Mouse (Mus musculus): ENCODE data around the gene Acvr1b. TPM values are rescaled to one million over a fixed set of nuclear protein-coding genes. Genes with fewer than 3 reads are reported as not detected.
A peak's percentile ranks its signal among the peaks of the same experiment; 100 is the strongest.

Acvr1b gene
- polyA plus RNA-seq, 1 experiment = 54.5 TPM

DNA sequence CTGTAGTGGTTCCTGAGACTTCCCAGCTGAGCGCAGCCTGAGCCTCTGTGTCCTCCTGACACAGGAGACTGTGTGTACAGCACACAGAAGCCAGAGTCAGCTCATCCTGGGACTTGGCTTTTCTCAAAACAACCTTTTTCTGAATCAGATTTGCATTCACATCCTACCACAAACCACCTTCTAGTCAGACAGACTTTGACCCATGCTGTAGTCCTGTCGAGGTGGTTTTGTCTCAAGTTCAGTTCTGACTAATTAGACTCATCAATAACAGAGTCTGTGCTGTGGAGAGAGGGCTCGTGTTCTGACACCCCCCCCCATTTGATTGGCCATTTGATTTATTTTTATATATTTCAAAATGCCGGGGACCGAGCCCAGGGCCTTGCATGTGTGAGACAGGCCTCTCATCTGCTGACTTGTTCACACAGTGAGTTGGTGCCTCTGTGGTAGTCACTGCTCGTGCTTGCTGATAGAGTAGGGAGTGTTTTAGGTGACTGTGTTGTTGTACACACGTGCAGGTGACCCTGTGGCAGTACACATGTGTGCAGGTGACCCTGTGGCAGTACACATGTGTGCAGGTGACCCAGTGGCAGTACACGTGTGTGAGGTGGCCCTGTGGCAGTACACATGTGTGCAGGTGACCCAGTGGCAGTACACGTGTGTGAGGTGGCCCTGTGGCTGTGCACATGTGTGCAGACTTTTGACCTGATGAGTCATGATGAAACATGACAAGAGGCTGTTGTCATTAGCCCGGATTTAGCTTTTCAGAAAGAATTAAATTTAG is 16.3 kb downstream of the Acvr1b start:
- TF ChIP-seq CTCF (IDR thresholded peaks at IDR 0.05; ENCODE audit: borderline replicate concordance, insufficient read depth, low read depth, low read length) (no peak), POLR2A (IDR thresholded peaks at IDR 0.05; ENCODE audit: borderline replicate concordance, insufficient read depth, low read length) (no peak)
- H3K4me3 ChIP-seq (replicated peaks; ENCODE audit: insufficient read depth, low read depth, low read length) = no peak overlapping the region
- 78% methylated on average over 10 of the region's 10 CpGs for WGBS

DNA sequence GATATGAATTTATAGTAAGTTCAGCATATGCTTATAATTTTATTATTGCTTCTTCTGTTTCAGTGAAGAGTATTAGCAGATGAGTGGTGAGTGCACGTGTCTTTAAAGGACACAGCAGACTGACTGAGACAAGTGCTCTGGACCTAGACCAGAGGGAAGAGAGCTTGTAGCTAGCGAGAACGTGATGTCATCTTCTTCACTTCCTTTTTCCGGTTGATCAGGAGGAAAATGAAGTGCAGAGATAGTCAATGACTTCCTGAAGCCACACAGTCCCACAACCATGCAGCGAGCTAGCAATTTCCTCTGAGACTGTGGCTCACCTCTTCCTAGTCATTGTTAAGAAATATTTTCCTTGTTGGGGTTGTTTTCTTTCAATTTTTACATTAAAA is 16.9 kb downstream of the Acvr1b start:
- WGBS = 51% methylated on average over 5 of the region's 5 CpGs
- TF ChIP-seq CTCF (IDR thresholded peaks at IDR 0.05; ENCODE audit: borderline replicate concordance, insufficient read depth, low read depth, low read length) = no peak
- TF ChIP-seq POLR2A (IDR thresholded peaks at IDR 0.05; ENCODE audit: borderline replicate concordance, insufficient read depth, low read length) = no peak

More for the DNA sequence above, 16.3 kb downstream of the Acvr1b start:
- no peak for DNase-seq
- Histone ChIP-seq H3K27me3 (ENCODE audit: control insufficient read depth, insufficient read depth, low read length) (no peaks in the 10 kb centered on the region), H3K4me1 (ENCODE audit: control insufficient read depth, insufficient read depth, low read length) (peaks cover 32% of the 10 kb centered on the region), H3K27ac (ENCODE audit: insufficient read depth, low read length) (no peak overlapping the region)

DNA sequence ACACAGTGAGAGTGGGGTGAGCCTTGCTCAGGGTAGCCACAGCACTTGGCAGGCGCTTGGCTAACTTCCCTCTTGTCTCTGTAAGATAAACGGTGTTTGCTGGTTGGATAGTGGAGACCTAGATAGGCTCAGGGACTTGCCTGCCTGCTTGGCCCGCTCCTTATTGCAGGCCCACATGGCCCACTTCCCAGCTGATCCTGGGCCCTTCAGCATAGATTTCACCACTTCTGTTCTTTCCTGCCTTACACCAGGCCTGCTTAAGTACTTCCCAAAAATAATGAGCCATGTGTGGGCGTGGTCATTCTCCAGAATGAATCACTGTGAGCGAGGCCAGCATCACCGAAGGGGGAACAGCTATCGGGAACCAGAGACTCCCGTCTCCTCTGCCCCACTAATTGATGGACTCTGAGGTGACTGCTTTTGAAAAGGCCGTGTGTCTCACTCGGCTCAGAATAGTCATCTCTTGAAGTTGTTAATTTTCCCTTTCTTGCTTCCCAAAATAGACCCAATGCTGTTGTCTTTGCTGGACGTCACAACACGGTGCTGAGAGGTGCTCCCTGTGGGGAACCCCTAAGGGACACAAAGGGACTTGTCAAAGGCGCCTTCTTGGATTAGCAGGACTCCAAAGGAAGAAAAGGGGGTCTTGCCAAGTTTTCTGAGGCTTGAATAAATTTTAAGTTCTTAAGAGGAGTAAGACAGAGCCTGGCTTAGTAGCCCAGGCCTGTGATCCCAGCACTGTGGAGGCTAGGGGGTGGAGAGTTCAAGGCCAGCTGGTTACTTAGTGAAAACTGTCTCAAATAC is 17.8 kb downstream of the Acvr1b start:
- Histone ChIP-seq H3K4me1 (ENCODE audit: control insufficient read depth, insufficient read depth, low read length) (peaks cover 32% of the 10 kb centered on the region), H3K4me3 (replicated peaks; ENCODE audit: insufficient read depth, low read depth, low read length) (no peak overlapping the region), H3K27me3 (ENCODE audit: control insufficient read depth, insufficient read depth, low read length) (no peaks in the 10 kb centered on the region), H3K27ac (ENCODE audit: insufficient read depth, low read length) (peak overlapping the region; percentile 40; the same call in 1 of the 2 replicates)
- no peak for DNase-seq
- TF ChIP-seq CTCF (IDR thresholded peaks at IDR 0.05; ENCODE audit: borderline replicate concordance, insufficient read depth, low read depth, low read length) = no peak
- no peak for TF ChIP-seq POLR2A (IDR thresholded peaks at IDR 0.05; ENCODE audit: borderline replicate concordance, insufficient read depth, low read length)
- 32% methylated on average over 13 of the region's 13 CpGs for WGBS

More for the DNA sequence above, 16.9 kb downstream of the Acvr1b start:
- H3K27me3 ChIP-seq (ENCODE audit: control insufficient read depth, insufficient read depth, low read length) = no peaks in the 10 kb centered on the region
- peaks cover 32% of the 10 kb centered on the region for H3K4me1 ChIP-seq (ENCODE audit: control insufficient read depth, insufficient read depth, low read length)
- DNase-seq = no peak
- H3K4me3 ChIP-seq (replicated peaks; ENCODE audit: insufficient read depth, low read depth, low read length) = no peak overlapping the region
- no peak overlapping the region for H3K27ac ChIP-seq (ENCODE audit: insufficient read depth, low read length)

DNA sequence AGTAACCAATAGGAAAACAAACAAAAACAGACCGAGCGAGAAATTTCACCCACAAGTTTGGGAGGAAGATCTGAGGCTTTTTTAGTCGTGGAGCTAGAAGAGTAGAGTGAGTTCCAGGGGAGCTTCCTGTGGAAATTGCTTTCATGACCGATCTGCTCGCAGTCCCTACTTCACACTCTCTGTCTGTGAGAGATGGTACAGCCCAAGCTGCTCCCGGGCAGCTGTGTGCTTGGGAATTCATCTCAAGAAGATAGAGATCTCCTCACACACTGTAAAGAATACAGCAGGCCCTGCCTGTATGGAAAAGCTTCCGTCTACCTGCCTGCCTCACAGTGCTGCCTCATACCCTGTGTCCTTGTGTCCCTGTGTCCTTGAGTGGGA is 18.4 kb downstream of the Acvr1b start:
- no peak overlapping the region for H3K4me3 ChIP-seq (replicated peaks; ENCODE audit: insufficient read depth, low read depth, low read length)
- peaks cover 29% of the 10 kb centered on the region for H3K4me1 ChIP-seq (ENCODE audit: control insufficient read depth, insufficient read depth, low read length)
- TF ChIP-seq CTCF (IDR thresholded peaks at IDR 0.05; ENCODE audit: borderline replicate concordance, insufficient read depth, low read depth, low read length) = no peak
- TF ChIP-seq POLR2A (IDR thresholded peaks at IDR 0.05; ENCODE audit: borderline replicate concordance, insufficient read depth, low read length) = no peak
- H3K27me3 ChIP-seq (ENCODE audit: control insufficient read depth, insufficient read depth, low read length) = no peaks in the 10 kb centered on the region
- WGBS = 52% methylated on average over 7 of the region's 7 CpGs
- DNase-seq = no peak
- no peak overlapping the region for H3K27ac ChIP-seq (ENCODE audit: insufficient read depth, low read length)

DNA sequence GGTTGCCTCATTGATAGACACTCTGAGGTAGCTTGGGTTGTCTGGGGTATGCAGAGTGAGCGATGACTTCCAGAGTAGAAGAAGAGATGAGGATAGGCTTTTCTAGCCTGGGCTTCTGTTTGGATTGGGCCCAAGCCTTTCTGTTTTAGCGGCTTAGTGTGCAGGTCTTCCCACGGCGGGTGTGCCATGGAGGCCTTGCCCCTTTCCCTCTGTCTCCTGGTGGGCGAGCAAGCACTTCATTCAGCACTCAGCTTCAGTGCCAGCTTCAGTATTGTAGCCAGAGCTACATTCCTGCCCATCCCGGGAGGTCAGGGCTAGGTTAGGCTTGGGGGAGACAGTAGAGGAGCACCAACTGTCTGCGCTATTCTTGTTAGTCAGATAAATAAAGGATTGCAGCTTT is 18.8 kb downstream of the Acvr1b start:
- 52% methylated on average over 7 of the region's 7 CpGs for WGBS
- Histone ChIP-seq H3K4me3 (replicated peaks; ENCODE audit: insufficient read depth, low read depth, low read length) (no peak overlapping the region), H3K27ac (ENCODE audit: insufficient read depth, low read length) (no peak overlapping the region), H3K4me1 (ENCODE audit: control insufficient read depth, insufficient read depth, low read length) (peaks cover 27% of the 10 kb centered on the region), H3K27me3 (ENCODE audit: control insufficient read depth, insufficient read depth, low read length) (no peaks in the 10 kb centered on the region)
- TF ChIP-seq POLR2A (IDR thresholded peaks at IDR 0.05; ENCODE audit: borderline replicate concordance, insufficient read depth, low read length) (no peak), CTCF (IDR thresholded peaks at IDR 0.05; ENCODE audit: borderline replicate concordance, insufficient read depth, low read depth, low read length) (no peak)
- no peak for DNase-seq

DNA sequence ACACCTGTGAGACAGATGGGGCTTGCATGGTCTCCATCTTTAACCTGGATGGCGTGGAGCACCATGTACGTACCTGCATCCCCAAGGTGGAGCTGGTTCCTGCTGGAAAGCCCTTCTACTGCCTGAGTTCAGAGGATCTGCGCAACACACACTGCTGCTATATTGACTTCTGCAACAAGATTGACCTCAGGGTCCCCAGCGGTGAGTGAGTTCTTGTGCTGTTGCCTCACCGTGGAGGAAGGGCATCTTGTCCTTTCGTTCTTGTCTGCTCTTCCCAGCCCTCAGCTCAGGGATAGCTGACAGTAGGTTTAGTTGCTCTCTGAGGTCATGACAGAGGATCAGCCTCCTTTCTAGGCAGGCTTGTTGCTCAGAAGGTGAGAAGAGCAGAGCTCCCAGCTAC is 20.1 kb downstream of the Acvr1b start:
- H3K27me3 ChIP-seq (ENCODE audit: control insufficient read depth, insufficient read depth, low read length) = no peaks in the 10 kb centered on the region
- DNase-seq = no peak
- H3K27ac ChIP-seq (ENCODE audit: insufficient read depth, low read length) = no peak overlapping the region
- H3K4me1 ChIP-seq (ENCODE audit: control insufficient read depth, insufficient read depth, low read length) = peaks cover 27% of the 10 kb centered on the region
- 90% methylated on average over 6 of the region's 6 CpGs for WGBS
- H3K4me3 ChIP-seq (replicated peaks; ENCODE audit: insufficient read depth, low read depth, low read length) = no peak overlapping the region
- TF ChIP-seq CTCF (IDR thresholded peaks at IDR 0.05; ENCODE audit: borderline replicate concordance, insufficient read depth, low read depth, low read length) (no peak), POLR2A (IDR thresholded peaks at IDR 0.05; ENCODE audit: borderline replicate concordance, insufficient read depth, low read length) (no peak)

DNA sequence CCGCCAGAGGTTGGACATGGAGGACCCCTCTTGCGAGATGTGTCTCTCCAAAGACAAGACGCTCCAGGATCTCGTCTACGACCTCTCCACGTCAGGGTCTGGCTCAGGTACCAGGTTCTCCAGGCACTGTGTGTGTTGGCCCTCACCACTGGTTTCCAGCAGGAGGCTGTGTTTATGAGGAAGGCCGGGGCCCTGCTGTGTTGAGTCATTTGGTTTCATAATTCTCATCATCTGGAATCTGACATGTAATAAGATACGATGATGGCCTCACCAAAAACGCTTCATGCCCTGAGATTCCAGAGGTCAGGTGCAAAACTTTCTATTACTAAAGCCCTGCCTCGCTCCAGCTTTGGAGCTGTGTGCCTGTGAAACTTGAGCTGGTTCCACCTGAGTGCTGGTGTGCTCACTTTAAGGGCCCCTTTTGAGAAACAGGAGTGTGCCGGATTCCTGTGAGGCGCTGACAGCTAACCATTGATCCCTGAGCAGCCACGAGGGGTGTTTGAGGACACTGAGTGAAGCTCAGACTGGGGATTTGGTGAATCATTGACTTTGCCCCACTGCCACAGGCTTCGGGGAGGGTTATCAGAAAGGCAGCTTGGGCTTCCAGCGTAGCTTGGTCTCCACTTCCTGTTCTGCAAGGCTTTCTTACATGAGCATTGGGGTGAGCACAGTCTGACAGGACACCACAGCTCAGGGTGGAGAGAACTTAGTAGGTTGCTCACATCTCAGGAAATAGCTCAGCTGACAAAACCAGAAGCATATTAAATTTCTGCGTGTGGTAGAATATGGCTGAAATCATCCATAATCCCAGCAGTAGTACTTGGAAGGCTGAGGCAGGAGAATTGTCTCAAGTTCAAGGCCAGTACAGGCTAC is 21.3 kb downstream of the Acvr1b start:
- 93% methylated on average over 16 of the region's 16 CpGs for WGBS
- no peak overlapping the region for H3K4me3 ChIP-seq (replicated peaks; ENCODE audit: insufficient read depth, low read depth, low read length)
- no peak overlapping the region for H3K27ac ChIP-seq (ENCODE audit: insufficient read depth, low read length)
- TF ChIP-seq POLR2A (IDR thresholded peaks at IDR 0.05; ENCODE audit: borderline replicate concordance, insufficient read depth, low read length) = no peak
- TF ChIP-seq CTCF (IDR thresholded peaks at IDR 0.05; ENCODE audit: borderline replicate concordance, insufficient read depth, low read depth, low read length) = no peak
- DNase-seq = no peak
- H3K27me3 ChIP-seq (ENCODE audit: control insufficient read depth, insufficient read depth, low read length) = no peaks in the 10 kb centered on the region
- H3K4me1 ChIP-seq (ENCODE audit: control insufficient read depth, insufficient read depth, low read length) = peaks cover 27% of the 10 kb centered on the region
